Mouse (Mus musculus): ENCODE results near the gene Igsf1.

Igsf1 gene

GRCm38 (mm10) chrX:49797213-49798019 is at the start of gene Igsf1:
TSS of gene Igsf1 (minus strand) at chrX:49797749.
- no peak for DNase-seq (ENCODE audit: extremely low read depth, insufficient read length, low spot score)

GRCm38 (mm10) chrX:49770828-49771227 is 26.7 kb downstream of the Igsf1 start:
- DNase-seq (ENCODE audit: extremely low read depth, insufficient read length, low spot score): no peak

- DNase-seq (ENCODE audit: extremely low read depth, insufficient read length, low spot score): no peak
Observed at GRCm38 (mm10) chrX:49745192-49745591, 52.4 kb downstream of the Igsf1 start.

GRCm38 (mm10) chrX:49734959-49735358 is 62.6 kb downstream of the Igsf1 start, which contains the start of gene Olfr1321:
TSS of gene Olfr1321 (minus strand) at chrX:49735059.
- no peak for DNase-seq (ENCODE audit: extremely low read depth, insufficient read length, low spot score)

Data from 3134 (cell line).